Mouse (Mus musculus) ES-Bruce4 (cell line): ENCODE data around the gene Peak1. TPM values are rescaled to one million over a fixed set of nuclear protein-coding genes. Genes with fewer than 3 reads are reported as not detected.

Source experiments
- H3K27ac ChIP-seq: 2 replicates; pipeline ENCODE4 v1.5.1; 2012; ENCODE audit warnings: low read length, inconsistent platforms; ENCODE audit not compliant: insufficient read depth
- H3K27me3 ChIP-seq: 2 replicates; pipeline ENCODE4 v1.6.1; 2012; ENCODE audit warnings: mild to moderate bottlenecking, low read length, inconsistent platforms; ENCODE audit not compliant: control insufficient read depth, poor library complexity, insufficient read depth, severe bottlenecking
- H3K36me3 ChIP-seq: 2 replicates; pipeline ENCODE4 v1.6.1; 2012; ENCODE audit warnings: inconsistent platforms, mild to moderate bottlenecking, low read length, moderate library complexity; ENCODE audit not compliant: control insufficient read depth, poor library complexity, insufficient read depth, severe bottlenecking
- H3K4me1 ChIP-seq: one replicate; pipeline ENCODE4 v1.8.1; 2011; ENCODE audit warnings: low read length; ENCODE audit not compliant: control insufficient read depth, insufficient read depth
- H3K4me3 ChIP-seq: 2 replicates; pipeline ENCODE4 v1.5.1; 2011; ENCODE audit warnings: low read depth, mild to moderate bottlenecking, low read length
- H3K9ac ChIP-seq: 2 replicates; pipeline ENCODE4 v1.6.1; 2012; ENCODE audit warnings: low read depth, mild to moderate bottlenecking, inconsistent platforms; ENCODE audit not compliant: poor library complexity, severe bottlenecking
- H3K9me3 ChIP-seq: replicated peaks from 2 replicates; pipeline ENCODE4 v1.6.1; 2012; ENCODE audit warnings: mild to moderate bottlenecking, low read length, inconsistent platforms; ENCODE audit not compliant: control insufficient read depth, poor library complexity, insufficient read depth, severe bottlenecking
- CTCF ChIP-seq: IDR thresholded peaks from one replicate; pipeline ENCODE4 v1.8.1; 2011; ENCODE audit warnings: low read depth, low read length
- EP300 ChIP-seq: IDR thresholded peaks from 2 replicates; pipeline ENCODE4 v1.6.1; 2011; ENCODE audit warnings: low read depth, low read length; ENCODE audit not compliant: insufficient read depth
- POLR2A ChIP-seq: IDR thresholded peaks from one replicate; pipeline ENCODE4 v1.8.1; 2011; ENCODE audit warnings: low read length; ENCODE audit not compliant: insufficient read depth
- polyA plus RNA-seq: library from polyadenylated mRNA; stranded (reverse); fragments of >200 nt; gene quantifications from 2 replicates; pipeline ENCODE4 v1.2.4, GENCODE M21; 2011; ENCODE audit warnings: low read depth; ENCODE audit not compliant: missing spikeins, insufficient read depth, insufficient read length

The Peak1 gene
- polyA plus RNA-seq, 1 experiment: 26.3 TPM

DNA sequence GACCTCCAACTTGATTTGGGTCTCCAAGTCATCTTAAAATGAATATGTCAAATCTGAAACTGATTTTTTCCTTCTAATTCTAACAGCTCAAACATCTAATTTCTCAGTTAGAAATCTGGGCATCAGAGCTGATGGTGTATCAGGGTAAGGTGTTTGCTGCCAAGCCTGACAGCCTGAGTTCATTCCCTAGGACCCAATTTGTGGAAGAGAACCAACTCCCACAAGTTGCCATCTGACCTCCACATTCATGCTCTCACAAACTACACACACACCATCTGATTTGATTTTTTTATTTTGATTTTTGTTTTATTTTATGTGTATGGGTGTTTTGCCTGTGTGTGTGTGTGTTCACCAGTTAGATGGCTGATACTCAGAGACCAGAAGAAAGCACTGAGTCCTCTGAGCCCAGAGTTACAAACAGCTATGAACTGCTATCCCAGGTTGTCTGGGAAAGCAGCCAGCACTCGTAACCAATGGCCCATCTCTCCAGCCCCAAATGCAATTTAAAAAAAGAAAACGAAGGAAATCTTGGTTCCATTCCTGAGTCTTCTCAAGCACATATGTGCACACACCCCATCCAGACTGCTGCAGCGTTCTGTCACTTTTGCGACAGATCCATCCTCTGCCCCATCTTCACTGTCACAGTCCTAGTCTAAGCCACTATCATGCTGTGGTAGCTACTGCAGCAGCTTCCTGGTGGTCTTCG lies 18.1 kb upstream of the Peak1 start:
- no peak overlapping the region for H3K4me3 ChIP-seq
- no peaks in the 10 kb centered on the region for H3K4me1 ChIP-seq
- TF ChIP-seq CTCF (no peak), POLR2A (no peak), EP300 (no peak)
- no peaks in the 10 kb centered on the region for H3K36me3 ChIP-seq
- no peak overlapping the region for H3K27ac ChIP-seq
- no peaks in the 10 kb centered on the region for H3K9me3 ChIP-seq
- no peaks in the 10 kb centered on the region for H3K27me3 ChIP-seq
- H3K9ac ChIP-seq: no peak overlapping the region

DNA sequence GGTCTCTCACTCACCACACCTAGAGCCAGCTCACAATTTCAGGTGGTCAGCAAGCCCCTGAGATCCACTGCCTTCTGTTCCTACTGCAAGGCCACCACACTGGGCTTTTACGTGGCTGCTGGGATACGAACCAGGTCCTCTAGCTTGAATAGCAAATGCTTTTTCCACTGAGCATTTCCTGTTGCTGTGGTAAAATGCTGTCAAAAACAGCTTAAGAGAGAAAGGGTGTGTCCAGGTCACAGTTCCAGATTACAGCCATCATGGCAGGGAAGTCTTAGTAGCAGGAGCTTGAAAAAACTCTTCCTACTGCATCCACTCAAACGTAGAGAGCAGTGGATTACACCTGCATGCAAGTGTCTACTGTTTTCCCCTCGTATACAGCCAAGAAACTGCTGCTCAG lies 7.0 kb upstream of the Peak1 start:
- Histone ChIP-seq H3K9me3 (no peaks in the 10 kb centered on the region), H3K4me3 (no peak overlapping the region), H3K36me3 (no peaks in the 10 kb centered on the region), H3K9ac (no peak overlapping the region), H3K27ac (no peak overlapping the region), H3K4me1 (peaks cover 3% of the 10 kb centered on the region), H3K27me3 (no peaks in the 10 kb centered on the region)
- TF ChIP-seq EP300: no peak

GRCm38 (mm10) chr9:56421991-56422390 lies 4.1 kb upstream of the Peak1 start:
- Histone ChIP-seq H3K4me3 (no peak overlapping the region), H3K9me3 (no peaks in the 10 kb centered on the region), H3K27me3 (no peaks in the 10 kb centered on the region), H3K4me1 (peaks cover 3% of the 10 kb centered on the region), H3K36me3 (no peaks in the 10 kb centered on the region), H3K9ac (no peak overlapping the region), H3K27ac (no peak overlapping the region)
- TF ChIP-seq CTCF: no peak
- no peak for TF ChIP-seq EP300
- no peak for TF ChIP-seq POLR2A

DNA sequence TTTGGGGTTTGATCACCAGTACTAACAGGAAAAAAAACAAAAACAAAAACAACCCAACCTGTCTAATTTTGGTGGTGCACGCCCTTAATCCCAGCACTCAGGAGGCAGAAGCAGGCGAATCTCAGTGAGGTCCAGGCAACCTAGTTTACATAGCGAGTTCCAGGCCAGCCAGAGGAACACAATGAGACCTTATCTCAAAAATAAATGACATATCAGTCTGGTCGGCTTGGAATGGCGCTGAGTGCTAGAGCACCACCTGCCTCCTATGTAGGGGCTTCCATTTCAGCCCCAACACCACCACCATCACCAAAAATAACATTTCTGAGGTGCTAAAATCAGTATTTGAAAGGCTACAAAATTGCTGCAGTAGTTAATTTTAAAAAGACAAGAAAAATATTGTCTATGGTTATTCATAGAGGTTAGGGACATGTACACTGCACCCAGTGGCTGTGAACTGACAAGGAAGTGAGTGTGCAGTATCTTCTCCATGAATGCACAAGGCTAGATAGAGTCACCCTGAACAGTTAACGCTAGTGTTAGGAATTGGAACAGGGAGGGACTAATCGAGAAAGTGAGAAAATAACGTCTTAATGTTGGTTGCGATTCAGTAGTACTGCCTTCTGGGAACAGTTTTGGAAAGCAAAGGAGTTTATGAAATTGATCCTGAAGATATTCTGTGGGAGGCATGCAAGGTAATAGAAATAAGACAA lies 3.2 kb upstream of the Peak1 start:
- no peaks in the 10 kb centered on the region for H3K27me3 ChIP-seq
- H3K4me3 ChIP-seq: no peak overlapping the region
- H3K9ac ChIP-seq: no peak overlapping the region
- H3K4me1 ChIP-seq: peaks cover 3% of the 10 kb centered on the region
- H3K36me3 ChIP-seq: no peaks in the 10 kb centered on the region
- TF ChIP-seq POLR2A (no peak), EP300 (no peak), CTCF (no peak)
- H3K27ac ChIP-seq: no peak overlapping the region
- H3K9me3 ChIP-seq: no peaks in the 10 kb centered on the region

DNA sequence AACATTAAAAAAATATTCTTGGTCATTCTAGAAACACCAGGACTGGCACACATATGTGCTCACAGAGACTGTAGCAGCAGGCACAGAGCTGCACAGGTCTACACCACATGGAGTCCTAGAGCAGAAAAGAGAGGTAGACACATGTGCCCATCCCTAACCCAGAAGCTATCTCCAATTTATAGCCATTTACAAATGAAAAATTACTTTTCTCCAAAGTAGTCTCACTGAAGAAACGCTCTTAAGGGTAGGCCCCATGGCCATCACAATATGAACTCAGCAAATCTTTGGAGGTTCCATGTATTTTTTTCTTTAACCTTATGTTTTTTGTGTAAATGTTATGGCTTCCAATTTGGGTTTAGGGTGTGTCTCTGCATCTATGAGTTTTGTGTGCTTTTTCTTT lies 2.4 kb upstream of the Peak1 start:
- Histone ChIP-seq H3K9me3 (no peaks in the 10 kb centered on the region), H3K27ac (no peak overlapping the region), H3K4me1 (peaks cover 3% of the 10 kb centered on the region), H3K9ac (no peak overlapping the region), H3K4me3 (no peak overlapping the region), H3K36me3 (no peaks in the 10 kb centered on the region), H3K27me3 (no peaks in the 10 kb centered on the region)
- TF ChIP-seq EP300 (no peak), CTCF (no peak), POLR2A (no peak)

- H3K9ac ChIP-seq: peak overlapping the region; percentile 41
- H3K27ac ChIP-seq: peak overlapping the region; percentile 30; the same call in 1 of the 2 replicates
- peak overlapping the region; percentile 72 for H3K4me3 ChIP-seq
- H3K4me1 ChIP-seq: peaks cover 3% of the 10 kb centered on the region
- TF ChIP-seq EP300 (no peak), POLR2A (no peak), CTCF (no peak)
- H3K36me3 ChIP-seq: no peaks in the 10 kb centered on the region
- no peaks in the 10 kb centered on the region for H3K9me3 ChIP-seq
- no peaks in the 10 kb centered on the region for H3K27me3 ChIP-seq
Observed at GRCm38 (mm10) chr9:56418738-56419239, 922 bp upstream of the Peak1 start.
